Mouse (Mus musculus): Measurements from ENCODE around the gene Slc12a1. TPM values are rescaled to one million over a fixed set of nuclear protein-coding genes. Genes with fewer than 3 reads are reported as not detected.

Slc12a1 gene
- polyA plus RNA-seq, 1 experiment from 2014 or later = not detected

- H3K36me3 ChIP-seq (replicated peaks) = no peaks in the 10 kb centered on the region
These were observed 10.0 kb upstream of the Slc12a1 start for GRCm38 (mm10) chr2:125142336-125142735.

DNA sequence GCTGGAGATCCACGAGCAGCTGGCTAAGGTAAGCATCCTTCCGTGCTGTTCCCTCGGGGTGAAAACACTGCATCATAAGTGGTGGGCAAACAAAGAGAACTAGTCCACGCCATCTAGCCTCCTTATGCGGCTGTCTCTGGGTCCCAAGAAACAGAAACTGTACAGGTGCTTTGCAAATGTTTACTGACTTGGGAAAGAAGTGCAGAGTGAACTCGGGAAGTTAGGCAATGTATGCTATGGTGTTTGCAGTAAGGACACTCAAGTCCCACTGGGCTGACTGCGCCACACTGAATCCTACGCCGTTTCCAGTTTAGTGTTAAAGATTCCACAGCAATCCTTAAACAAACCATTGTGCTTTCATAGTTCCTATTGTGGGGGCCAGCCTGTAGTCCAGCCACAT lies 2.0 kb downstream of the Slc12a1 start:
- no peaks in the 10 kb centered on the region for H3K9me3 ChIP-seq
- 90% methylated on average over 9 of the region's 9 CpGs for WGBS
- H3K27me3 ChIP-seq (ENCODE audit: poor library complexity, severe bottlenecking) = no peaks in the 10 kb centered on the region
- H3K27ac ChIP-seq = no peak overlapping the region
- no peaks in the 10 kb centered on the region for H3K36me3 ChIP-seq (replicated peaks)
- no peak for DNase-seq (ENCODE audit: extremely low spot score, low spot score)
- no peak overlapping the region for H3K4me3 ChIP-seq
- 0 out of 2 replicates have a peak, but pooled peaks cover 4% of the 10 kb centered on the region for H3K4me1 ChIP-seq

More at GRCm38 (mm10) chr2:125142336-125142735, 10.0 kb upstream of the Slc12a1 start:
- Histone ChIP-seq H3K27me3 (ENCODE audit: poor library complexity, severe bottlenecking) (no peaks in the 10 kb centered on the region), H3K4me1 (no peaks in the 10 kb centered on the region), H3K27ac (no peak overlapping the region), H3K4me3 (no peak overlapping the region), H3K9me3 (no peaks in the 10 kb centered on the region)
- DNase-seq (ENCODE audit: extremely low spot score, low spot score) = no peak

DNA sequence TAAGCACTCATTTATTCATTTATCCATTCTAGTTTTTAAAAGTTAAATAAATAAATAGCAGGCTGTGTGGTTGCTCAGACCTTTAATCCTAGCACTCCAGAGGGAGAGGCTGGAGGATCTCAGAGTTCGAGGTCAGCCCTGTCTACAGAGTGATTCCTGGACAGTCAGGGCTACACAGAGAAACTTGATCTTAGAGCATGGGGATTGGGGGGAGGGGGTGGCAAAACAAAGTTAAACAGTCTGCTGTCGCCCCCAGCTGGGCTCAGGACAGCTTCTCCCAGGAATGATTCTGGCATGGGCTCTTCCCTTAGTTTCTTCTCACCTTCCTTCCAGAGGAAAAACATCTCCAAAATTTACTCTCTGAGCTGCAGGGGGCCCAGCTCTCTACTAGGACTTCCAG lies 3.2 kb downstream of the Slc12a1 start:
- 17% methylated on average over 2 of the region's 2 CpGs for WGBS
- Histone ChIP-seq H3K27ac (no peak overlapping the region), H3K27me3 (ENCODE audit: poor library complexity, severe bottlenecking) (no peaks in the 10 kb centered on the region), H3K9me3 (no peaks in the 10 kb centered on the region), H3K4me3 (no peak overlapping the region), H3K4me1 (0 out of 2 replicates have a peak, but pooled peaks cover 4% of the 10 kb centered on the region), H3K36me3 (replicated peaks) (no peaks in the 10 kb centered on the region)
- no peak for DNase-seq (ENCODE audit: extremely low spot score, low spot score)

DNA sequence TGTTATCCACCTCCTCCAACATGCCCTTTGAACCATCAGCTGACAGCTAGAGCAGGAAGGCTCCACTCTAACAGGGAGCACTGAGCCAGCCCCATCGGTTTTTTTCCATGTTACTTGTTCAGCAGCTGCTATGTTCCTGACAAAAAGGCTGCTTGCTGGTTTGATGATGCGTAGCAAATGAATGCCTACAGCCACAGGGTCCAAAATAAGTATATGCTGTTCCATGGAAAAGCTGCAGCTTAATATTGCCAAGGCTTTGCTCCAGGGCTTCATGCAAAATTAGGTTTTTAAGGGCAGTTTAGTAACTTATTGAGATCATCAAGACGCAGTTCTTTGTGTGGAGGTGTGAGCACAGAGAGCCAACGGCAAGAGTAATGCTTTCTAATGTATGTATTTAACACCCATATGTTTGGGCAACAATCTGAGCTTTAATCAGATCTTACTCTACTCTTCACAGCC lies 9.7 kb downstream of the Slc12a1 start:
- H3K4me3 ChIP-seq = no peak overlapping the region
- H3K27ac ChIP-seq = no peak overlapping the region
- no peaks in the 10 kb centered on the region for H3K36me3 ChIP-seq (replicated peaks)
- 75% methylated on average over 4 of the region's 4 CpGs for WGBS
- H3K9me3 ChIP-seq = no peaks in the 10 kb centered on the region
- H3K4me1 ChIP-seq = no peaks in the 10 kb centered on the region
- H3K27me3 ChIP-seq (ENCODE audit: poor library complexity, severe bottlenecking) = no peaks in the 10 kb centered on the region
- DNase-seq (ENCODE audit: extremely low spot score, low spot score) = no peak

DNA sequence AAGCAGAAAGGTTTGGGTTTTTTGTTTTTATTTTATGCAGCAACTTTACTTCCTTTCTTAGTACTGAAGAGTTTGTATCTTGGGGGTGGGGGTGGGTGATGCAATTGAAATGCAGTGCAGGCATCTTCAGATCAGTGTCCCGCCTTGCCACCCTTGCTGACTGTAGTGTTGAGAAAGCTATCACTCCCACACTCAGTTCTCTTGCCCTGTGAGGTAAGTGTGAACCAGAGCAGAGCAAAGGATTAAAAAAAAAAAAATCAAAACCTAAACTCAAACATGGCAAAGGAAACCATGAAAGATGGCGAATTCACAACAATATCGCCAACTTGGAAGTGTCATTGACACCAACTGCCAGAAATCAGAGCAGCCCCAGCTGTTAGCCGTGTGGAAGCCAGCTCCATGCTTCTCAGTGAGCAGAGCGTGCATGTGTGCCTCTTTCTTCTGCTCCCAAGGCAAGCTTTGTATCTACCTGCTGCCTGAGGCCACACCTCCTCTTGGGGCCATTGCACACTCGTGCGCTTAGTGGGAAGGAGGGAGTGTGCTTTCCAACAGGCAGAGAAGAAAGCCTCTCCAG lies 26.0 kb downstream of the Slc12a1 start:
- no peaks in the 10 kb centered on the region for H3K9me3 ChIP-seq
- H3K27me3 ChIP-seq (ENCODE audit: poor library complexity, severe bottlenecking) = no peaks in the 10 kb centered on the region
- no peak overlapping the region for H3K4me3 ChIP-seq
- no peak overlapping the region for H3K27ac ChIP-seq
- no peaks in the 10 kb centered on the region for H3K4me1 ChIP-seq
- 86% methylated on average over 7 of the region's 7 CpGs for WGBS
- no peak for DNase-seq (ENCODE audit: extremely low spot score, low spot score)
- H3K36me3 ChIP-seq (replicated peaks) = no peaks in the 10 kb centered on the region

- H3K36me3 ChIP-seq (replicated peaks) = no peaks in the 10 kb centered on the region
- H3K9me3 ChIP-seq = no peaks in the 10 kb centered on the region
- no peak overlapping the region for H3K27ac ChIP-seq
- H3K27me3 ChIP-seq (ENCODE audit: poor library complexity, severe bottlenecking) = no peaks in the 10 kb centered on the region
- H3K4me1 ChIP-seq = no peaks in the 10 kb centered on the region
- 83% methylated on average over 11 of the region's 11 CpGs for WGBS
- DNase-seq (ENCODE audit: extremely low spot score, low spot score) = no peak
- H3K4me3 ChIP-seq = no peak overlapping the region
These were observed 35.6 kb downstream of the Slc12a1 start for GRCm38 (mm10) chr2:125187904-125188303.

DNA sequence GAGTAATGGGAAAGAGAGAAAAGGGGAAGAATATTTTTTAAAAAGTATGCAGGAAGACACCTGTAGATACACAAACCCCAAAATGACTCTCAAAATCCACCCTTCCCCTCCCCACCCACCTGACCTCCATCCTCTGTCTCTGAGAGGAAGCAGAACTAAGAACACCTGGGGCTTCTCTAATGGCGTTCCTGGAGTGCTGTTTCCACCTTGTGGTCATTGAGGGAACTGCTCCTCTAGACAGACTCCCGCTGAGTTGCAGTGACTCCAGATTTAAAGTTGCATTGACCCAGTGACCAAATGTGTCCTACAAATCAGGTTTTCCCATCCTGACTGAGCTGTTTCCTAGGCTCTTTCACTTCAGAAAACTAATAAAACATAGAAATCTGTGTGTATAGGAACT lies 36.9 kb downstream of the Slc12a1 start:
- Histone ChIP-seq H3K4me3 (no peak overlapping the region), H3K36me3 (replicated peaks) (no peaks in the 10 kb centered on the region), H3K27ac (no peak overlapping the region), H3K9me3 (no peaks in the 10 kb centered on the region), H3K27me3 (ENCODE audit: poor library complexity, severe bottlenecking) (no peaks in the 10 kb centered on the region), H3K4me1 (no peaks in the 10 kb centered on the region)
- DNase-seq (ENCODE audit: extremely low spot score, low spot score) = peak; percentile 55
- 7% methylated on average over 2 of the region's 2 CpGs for WGBS

DNA sequence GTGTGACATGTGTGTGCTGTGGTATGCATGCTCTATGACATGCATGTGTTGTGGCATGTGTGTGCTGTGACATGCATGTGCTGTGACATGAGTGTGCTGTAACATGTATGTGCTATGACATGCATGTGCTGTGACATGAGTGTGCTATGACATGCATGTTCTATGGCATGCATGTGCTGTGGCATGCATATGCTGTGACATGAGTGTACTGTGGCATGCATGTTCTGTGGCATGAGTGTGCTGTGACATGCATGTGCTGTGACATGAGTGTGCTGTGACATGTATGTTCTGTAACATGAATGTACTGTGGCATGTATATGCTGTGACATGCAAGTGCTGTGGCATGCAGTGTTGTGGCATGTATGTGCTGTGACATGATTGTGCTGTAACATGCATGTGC lies 40.6 kb downstream of the Slc12a1 start:
- Histone ChIP-seq H3K27me3 (ENCODE audit: poor library complexity, severe bottlenecking) (no peaks in the 10 kb centered on the region), H3K9me3 (no peaks in the 10 kb centered on the region), H3K4me1 (peaks cover 4% of the 10 kb centered on the region; the same call in 1 of the 2 replicates), H3K36me3 (replicated peaks) (no peaks in the 10 kb centered on the region), H3K27ac (no peak overlapping the region), H3K4me3 (no peak overlapping the region)
- DNase-seq (ENCODE audit: extremely low spot score, low spot score) = no peak

DNA sequence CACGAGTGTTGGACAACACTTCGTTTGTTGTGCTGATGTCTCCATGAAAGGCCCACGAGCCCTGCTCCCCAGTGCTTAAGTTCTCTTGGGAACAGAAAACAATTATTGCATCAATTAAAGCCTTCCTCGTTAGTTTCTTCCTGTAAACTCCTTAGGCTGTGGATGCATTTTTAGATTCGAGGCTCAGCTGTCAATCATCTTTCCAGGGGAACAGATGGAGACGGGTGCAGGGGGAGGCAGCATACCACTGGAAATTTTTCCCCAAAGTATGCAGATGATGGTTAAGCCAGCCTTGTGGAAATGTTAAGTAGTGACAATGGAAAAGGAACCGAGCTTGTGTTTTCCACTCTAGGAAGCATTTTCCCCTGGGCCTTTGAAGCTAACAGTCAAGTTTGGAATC lies 44.5 kb downstream of the Slc12a1 start:
- Histone ChIP-seq H3K9me3 (no peaks in the 10 kb centered on the region), H3K4me3 (no peak overlapping the region), H3K4me1 (peaks cover 4% of the 10 kb centered on the region; the same call in 1 of the 2 replicates), H3K27me3 (ENCODE audit: poor library complexity, severe bottlenecking) (no peaks in the 10 kb centered on the region), H3K36me3 (replicated peaks) (no peaks in the 10 kb centered on the region), H3K27ac (no peak overlapping the region)
- DNase-seq (ENCODE audit: extremely low spot score, low spot score) = no peak
- 65% methylated on average over 7 of the region's 7 CpGs for WGBS

DNA sequence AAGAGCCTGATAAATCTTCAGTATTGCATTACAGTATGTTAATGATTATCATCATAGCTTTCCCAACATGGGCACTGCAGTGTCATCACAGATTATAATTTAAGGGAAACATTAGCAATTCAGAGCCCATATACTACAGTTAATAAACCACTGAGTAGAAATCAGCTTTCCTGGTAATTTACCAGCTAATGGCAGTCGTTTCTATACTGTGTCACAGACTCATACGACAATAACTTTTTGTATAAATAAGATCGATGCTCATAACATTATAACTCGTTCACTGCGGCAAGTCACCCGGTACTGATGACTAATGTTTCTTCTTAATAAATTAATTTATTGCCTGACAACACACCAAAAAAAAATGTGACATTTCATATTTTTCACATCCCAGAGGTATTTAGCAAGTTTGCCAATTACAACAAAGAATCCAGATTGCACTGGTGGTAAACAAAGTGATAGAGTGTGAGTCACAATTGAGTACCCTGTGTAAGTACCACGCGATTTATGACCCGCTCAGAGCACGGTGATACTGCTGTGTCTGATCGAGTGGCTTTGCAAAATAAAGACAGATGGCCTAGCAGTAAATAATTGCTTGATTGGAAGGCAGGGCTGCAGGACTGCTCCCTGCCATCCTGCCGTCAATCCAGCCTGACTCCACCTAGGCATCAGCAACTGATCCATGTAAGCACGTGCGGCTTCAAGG lies 56.7 kb downstream of the Slc12a1 start:
- Histone ChIP-seq H3K4me1 (peaks cover 9% of the 10 kb centered on the region), H3K27me3 (ENCODE audit: poor library complexity, severe bottlenecking) (no peaks in the 10 kb centered on the region), H3K9me3 (no peaks in the 10 kb centered on the region), H3K27ac (no peak overlapping the region), H3K4me3 (no peak overlapping the region), H3K36me3 (replicated peaks) (no peaks in the 10 kb centered on the region)
- no peak for DNase-seq (ENCODE audit: extremely low spot score, low spot score)
- 81% methylated on average over 14 of the region's 14 CpGs for WGBS

DNA sequence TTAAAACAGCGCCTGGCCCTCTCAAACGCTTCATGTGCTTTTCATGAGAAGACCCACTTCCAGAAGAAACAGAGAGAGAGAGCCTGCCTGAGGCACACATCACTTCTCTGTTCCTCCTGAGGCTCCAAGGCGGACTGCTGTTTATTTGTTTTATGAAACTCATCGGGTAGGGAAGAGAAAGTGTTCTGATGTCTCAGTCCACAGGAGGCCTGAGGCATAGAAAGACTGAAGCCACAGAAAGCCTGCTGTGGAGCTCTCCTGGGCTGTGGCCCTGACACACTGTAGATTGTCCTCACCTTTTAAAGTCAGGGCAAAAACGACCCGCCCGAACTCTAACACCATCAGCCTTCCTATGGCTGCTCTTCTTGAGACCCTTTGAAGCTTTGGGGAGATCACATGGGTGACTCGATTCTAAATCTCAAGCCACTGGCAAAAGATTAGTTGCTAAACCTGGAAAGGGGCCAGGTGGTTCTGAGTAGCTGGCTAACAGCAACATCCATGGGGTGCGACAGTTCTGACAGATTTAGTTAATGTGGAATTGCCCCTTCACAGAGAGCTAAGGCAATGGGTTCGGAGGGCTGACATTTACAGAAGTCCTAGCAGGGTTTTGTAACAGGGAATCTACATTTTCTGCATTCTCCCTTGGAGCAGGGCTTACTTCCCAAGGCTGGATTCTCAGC lies 59.7 kb downstream of the Slc12a1 start:
- no peak overlapping the region for H3K27ac ChIP-seq
- H3K4me1 ChIP-seq = peaks cover 9% of the 10 kb centered on the region

DNA sequence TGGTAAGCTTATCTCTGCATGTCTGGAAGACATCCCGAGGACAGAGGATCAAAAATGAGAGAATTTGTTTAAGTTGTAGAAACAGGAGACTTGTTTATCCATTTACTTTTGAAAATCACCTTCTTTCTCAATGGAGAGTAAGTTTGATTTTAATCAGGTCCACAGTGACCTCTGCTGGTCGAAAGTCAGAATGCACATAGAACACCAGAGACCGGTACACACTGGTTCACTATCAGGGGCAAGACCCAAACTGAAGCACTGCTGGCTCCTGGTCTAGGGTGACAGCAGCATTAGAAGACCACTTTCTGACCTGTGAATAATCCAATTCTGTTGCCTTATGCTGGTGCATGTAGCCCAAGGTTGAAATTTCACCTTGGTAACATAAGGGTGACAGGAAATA lies 62.3 kb downstream of the Slc12a1 start:
- Histone ChIP-seq H3K4me1 (peaks cover 9% of the 10 kb centered on the region), H3K27ac (no peak overlapping the region), H3K4me3 (no peak overlapping the region), H3K27me3 (ENCODE audit: poor library complexity, severe bottlenecking) (no peaks in the 10 kb centered on the region), H3K36me3 (replicated peaks) (no peaks in the 10 kb centered on the region), H3K9me3 (no peaks in the 10 kb centered on the region)
- WGBS = 9% methylated on average over 3 of the region's 3 CpGs
- DNase-seq (ENCODE audit: extremely low spot score, low spot score) = peak; percentile 74

More for the DNA sequence above, 59.7 kb downstream of the Slc12a1 start:
- Histone ChIP-seq H3K4me3 (no peak overlapping the region), H3K27me3 (ENCODE audit: poor library complexity, severe bottlenecking) (no peaks in the 10 kb centered on the region), H3K36me3 (replicated peaks) (no peaks in the 10 kb centered on the region), H3K9me3 (no peaks in the 10 kb centered on the region)
- DNase-seq (ENCODE audit: extremely low spot score, low spot score) = no peak
- 74% methylated on average over 10 of the region's 10 CpGs for WGBS

DNA sequence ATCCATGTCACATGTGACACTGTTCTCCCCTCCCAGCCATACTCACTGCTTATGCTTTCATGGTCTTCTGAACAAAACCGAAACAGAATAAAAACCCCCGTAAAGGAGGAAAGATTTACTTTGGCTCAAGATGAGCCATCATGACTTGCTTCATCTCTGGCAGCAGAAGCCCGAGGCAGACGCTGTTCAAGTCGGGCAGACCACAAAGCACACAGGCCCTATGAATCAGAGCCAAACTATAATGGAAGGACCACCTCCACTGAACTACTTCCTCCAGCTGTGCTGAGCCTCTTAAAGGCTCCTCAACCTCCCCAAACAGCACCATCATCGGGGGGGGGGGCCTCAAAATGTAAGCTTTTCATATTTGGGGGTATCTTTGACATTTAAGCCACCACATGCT lies 65.0 kb downstream of the Slc12a1 start:
- no peaks in the 10 kb centered on the region for H3K4me1 ChIP-seq
- H3K27ac ChIP-seq = no peak overlapping the region
- WGBS = 84% methylated on average over 6 of the region's 6 CpGs
- H3K4me3 ChIP-seq = no peak overlapping the region
- no peaks in the 10 kb centered on the region for H3K36me3 ChIP-seq (replicated peaks)
- no peak for DNase-seq (ENCODE audit: extremely low spot score, low spot score)
- no peaks in the 10 kb centered on the region for H3K9me3 ChIP-seq
- no peaks in the 10 kb centered on the region for H3K27me3 ChIP-seq (ENCODE audit: poor library complexity, severe bottlenecking)
